Mouse (Mus musculus) kidney, adult 2 months (tissue): ENCODE results near the gene Men1. TPM values are rescaled to one million over a fixed set of nuclear protein-coding genes. Genes with fewer than 3 reads are reported as not detected.

ENCODE experiments used
- DNase-seq: peaks from one replicate; pipeline ENCODE4 v3.0.0; 2021
- H3K27ac ChIP-seq: fragments of 200-500 bp; 2 replicates; pipeline ENCODE4 v1.5.1; 2012; ENCODE audit warnings: low read depth, low read length, control low read depth, inconsistent platforms; ENCODE audit not compliant: insufficient read depth
- H3K27me3 ChIP-seq: fragments of 200-500 bp; replicated peaks from 2 replicates; pipeline ENCODE4 v1.6.1; 2012; ENCODE audit warnings: mild to moderate bottlenecking, moderate library complexity, low read length, inconsistent platforms; ENCODE audit not compliant: control insufficient read depth, insufficient read depth
- H3K36me3 ChIP-seq: fragments of 200-500 bp; 2 replicates; pipeline ENCODE4 v1.6.1; 2012; ENCODE audit warnings: mild to moderate bottlenecking, moderate library complexity, low read length, inconsistent platforms; ENCODE audit not compliant: control insufficient read depth, insufficient read depth
- H3K4me1 ChIP-seq: fragments of 200-500 bp; 2 replicates; pipeline ENCODE4 v1.6.1; 2011; ENCODE audit warnings: low read length; ENCODE audit not compliant: control insufficient read depth, insufficient read depth
- H3K4me3 ChIP-seq: fragments of 200-500 bp; 2 replicates; pipeline ENCODE4 v1.5.1; 2011; ENCODE audit warnings: mild to moderate bottlenecking, low read depth, low read length, control low read depth; ENCODE audit not compliant: insufficient read depth
- CTCF ChIP-seq: fragments of 200-500 bp; conservative IDR thresholded peaks from 2 replicates; pipeline ENCODE4 v1.5.1; 2011; ENCODE audit warnings: low read depth, mild to moderate bottlenecking, control low read depth, low read length, moderate library complexity, mixed read lengths; ENCODE audit not compliant: insufficient read depth, insufficient read length
- POLR2A ChIP-seq: fragments of 200-500 bp; IDR thresholded peaks from one replicate; pipeline ENCODE4 v1.6.1; 2011; ENCODE audit warnings: low read depth, low read length, control low read depth
- WGBS: fragments of 180-500 bp; shearing (Covaris S2); methylation state at CpG from one replicate; pipeline ENCODE4 v1.1.7; 2018; 5-methylcytosine and 5-hydroxymethylcytosine counted together
- polyA plus RNA-seq: library from polyadenylated mRNA; depleted of rRNA; stranded (reverse); fragments of >200 nt; gene quantifications from 2 replicates; pipeline ENCODE4 v1.2.3, GENCODE M21; 2012; rRNA removed

The Men1 gene
- polyA plus RNA-seq, 1 experiment = 49.5 TPM

GRCm38 (mm10) chr19:6386234-6386633 is 51.5 kb downstream of the Men1 start:
- no peak overlapping the region for H3K27ac ChIP-seq
- TF ChIP-seq CTCF (no peak), POLR2A (no peak)
- no peak for DNase-seq
- no peaks in the 10 kb centered on the region for H3K27me3 ChIP-seq
- 0 out of 2 replicates have a peak, but pooled peaks cover 3% of the 10 kb centered on the region for H3K4me1 ChIP-seq
- no peaks in the 10 kb centered on the region for H3K36me3 ChIP-seq
- H3K4me3 ChIP-seq = no peak overlapping the region
- WGBS = 77% methylated on average over 9 of the region's 9 CpGs

GRCm38 (mm10) chr19:6388006-6388405 is 53.2 kb downstream of the Men1 start:
- TF ChIP-seq CTCF = no peak
- TF ChIP-seq POLR2A = no peak
- Histone ChIP-seq H3K27me3 (no peaks in the 10 kb centered on the region), H3K4me1 (0 out of 2 replicates have a peak, but pooled peaks cover 3% of the 10 kb centered on the region), H3K4me3 (no peak overlapping the region), H3K27ac (no peak overlapping the region), H3K36me3 (no peaks in the 10 kb centered on the region)
- no peak for DNase-seq
- WGBS = 79% methylated on average over 13 of the region's 13 CpGs

- no peak overlapping the region for H3K4me3 ChIP-seq
- WGBS = 30% methylated on average over 16 of the region's 16 CpGs
- no peak for DNase-seq
Observed at GRCm38 (mm10) chr19:6389803-6390202, 55.0 kb downstream of the Men1 start.

GRCm38 (mm10) chr19:6390251-6390650 is 55.5 kb downstream of the Men1 start:
- WGBS = 80% methylated on average over 6 of the region's 6 CpGs
- TF ChIP-seq POLR2A (no peak), CTCF (no peak)
- Histone ChIP-seq H3K4me1 (no peaks in the 10 kb centered on the region), H3K27ac (no peak overlapping the region), H3K36me3 (no peaks in the 10 kb centered on the region), H3K4me3 (no peak overlapping the region), H3K27me3 (no peaks in the 10 kb centered on the region)
- no peak for DNase-seq

More at GRCm38 (mm10) chr19:6389803-6390202, 55.0 kb downstream of the Men1 start:
- Histone ChIP-seq H3K36me3 (no peaks in the 10 kb centered on the region), H3K27me3 (no peaks in the 10 kb centered on the region), H3K4me1 (no peaks in the 10 kb centered on the region), H3K27ac (no peak overlapping the region)
- no peak for TF ChIP-seq CTCF
- TF ChIP-seq POLR2A = no peak

Other genes with a start within 250 kb of the Men1 start
- 0.37 and 0.67 TPM in 2 replicates for gene Cdca5, start 250.0 kb upstream of the Men1 start, polyA plus RNA-seq
- gene AC131692.1, start 240.6 kb upstream of the Men1 start, polyA plus RNA-seq = not detected in 2 replicates
- 2.0 and 2.1 TPM in 2 replicates for gene Naaladl1, start 229.2 kb upstream of the Men1 start, polyA plus RNA-seq
- gene Sac3d1, start 216.3 kb upstream of the Men1 start, polyA plus RNA-seq = 23.8 and 30.3 TPM in 2 replicates
- 28.7 and 35.0 TPM in 2 replicates for gene Snx15, start 206.7 kb upstream of the Men1 start, polyA plus RNA-seq
- 4.8 and 5.5 TPM in 2 replicates for gene Batf2, start 194.0 kb upstream of the Men1 start, polyA plus RNA-seq
- gene Arl2, start 193.4 kb upstream of the Men1 start, polyA plus RNA-seq = 144 and 157 TPM in 2 replicates
- gene Majin, start 150.6 kb upstream of the Men1 start, polyA plus RNA-seq = 0.16 and 0.28 TPM in 2 replicates
- gene Gpha2, start 108.6 kb upstream of the Men1 start, polyA plus RNA-seq = 0.16 and 0.65 TPM in 2 replicates
- 32.1 and 36.5 TPM in 2 replicates for gene Ppp2r5b, start 99.1 kb upstream of the Men1 start, polyA plus RNA-seq
- gene Atg2a, start 93.3 kb upstream of the Men1 start, polyA plus RNA-seq = 27.4 and 33.2 TPM in 2 replicates
- 224 and 317 TPM in 2 replicates for gene Ehd1, start 58.3 kb upstream of the Men1 start, polyA plus RNA-seq
- gene Cdc42bpg, start 28.5 kb upstream of the Men1 start, polyA plus RNA-seq = 26.6 and 31.1 TPM in 2 replicates
- gene Map4k2, start 6.2 kb downstream of the Men1 start, polyA plus RNA-seq = 92.3 and 145 TPM in 2 replicates
- 71.3 and 76.3 TPM in 2 replicates for gene Sf1, start 28.7 kb downstream of the Men1 start, polyA plus RNA-seq
- gene Pygm, start 49.4 kb downstream of the Men1 start, polyA plus RNA-seq = 15.0 and 47.1 TPM in 2 replicates
- 76.8 and 90.0 TPM in 2 replicates for gene Rasgrp2, start 64.4 kb downstream of the Men1 start, polyA plus RNA-seq
- gene Nrxn2, start 83.8 kb downstream of the Men1 start, polyA plus RNA-seq = 5.9 and 6.4 TPM in 2 replicates
- 1,526 and 1,915 TPM in 2 replicates for gene Slc22a12, start 208.1 kb downstream of the Men1 start, polyA plus RNA-seq